Mouse (Mus musculus) heart, embryonic 12.5 days (tissue): ENCODE data around the gene Sppl2c. TPM values are rescaled to one million over a fixed set of nuclear protein-coding genes. Genes with fewer than 3 reads are reported as not detected.

ENCODE experiments used
- ATAC-seq: fragments of 200-750 bp; cut with Nextera tagmentation; 2 replicates; pipeline ENCODE4 v1.8.0; 2017; ENCODE audit warnings: moderate TSS enrichment, moderate library complexity; ENCODE audit not compliant: insufficient number of reproducible peaks, low FRiP score
- H3K27ac ChIP-seq: fragments of 300-500 bp; sonication (generic); 2 replicates; pipeline ENCODE4 v1.5.1; 2016; ENCODE audit warnings: mild to moderate bottlenecking, moderate library complexity; ENCODE audit not compliant: poor library complexity, severe bottlenecking
- H3K27me3 ChIP-seq: fragments of 300-500 bp; sonication (generic); replicated peaks from 2 replicates; pipeline ENCODE4 v1.6.1; 2016; ENCODE audit warnings: mild to moderate bottlenecking, moderate library complexity
- H3K36me3 ChIP-seq: fragments of 300-500 bp; sonication (generic); 2 replicates; pipeline ENCODE4 v1.6.1; 2016; ENCODE audit warnings: mild to moderate bottlenecking, moderate library complexity
- H3K4me1 ChIP-seq: fragments of 300-500 bp; sonication (generic); replicated peaks from 2 replicates; pipeline ENCODE4 v1.6.1; 2016; ENCODE audit warnings: mild to moderate bottlenecking
- H3K4me2 ChIP-seq: fragments of 300-500 bp; sonication (generic); 2 replicates; pipeline ENCODE4 v1.6.1; 2016; ENCODE audit warnings: mild to moderate bottlenecking, moderate library complexity
- H3K4me3 ChIP-seq: fragments of 300-500 bp; sonication (generic); 2 replicates; pipeline ENCODE4 v1.5.1; 2016; ENCODE audit warnings: mild to moderate bottlenecking
- H3K9ac ChIP-seq: fragments of 300-500 bp; sonication (generic); 2 replicates; pipeline ENCODE4 v1.6.1; 2016; ENCODE audit warnings: mild to moderate bottlenecking, moderate library complexity
- H3K9me3 ChIP-seq: fragments of 300-500 bp; sonication (generic); replicated peaks from 2 replicates; pipeline ENCODE4 v1.6.1; 2016; ENCODE audit warnings: mild to moderate bottlenecking, moderate library complexity
- WGBS: fragments of 180-500 bp; shearing (Covaris S2); methylation state at CpG from one replicate; pipeline ENCODE4 v1.1.7; 2016; 5-methylcytosine and 5-hydroxymethylcytosine counted together
- polyA plus RNA-seq: library from polyadenylated mRNA; unstranded; fragments of >200 nt; fragmentation: Nextera tagmentation; extraction: Ambion mirVana; gene quantifications from 2 replicates; pipeline ENCODE4 v1.2.1, GENCODE M21; 2016

Sppl2c gene
- polyA plus RNA-seq = not detected in 2 replicates

DNA sequence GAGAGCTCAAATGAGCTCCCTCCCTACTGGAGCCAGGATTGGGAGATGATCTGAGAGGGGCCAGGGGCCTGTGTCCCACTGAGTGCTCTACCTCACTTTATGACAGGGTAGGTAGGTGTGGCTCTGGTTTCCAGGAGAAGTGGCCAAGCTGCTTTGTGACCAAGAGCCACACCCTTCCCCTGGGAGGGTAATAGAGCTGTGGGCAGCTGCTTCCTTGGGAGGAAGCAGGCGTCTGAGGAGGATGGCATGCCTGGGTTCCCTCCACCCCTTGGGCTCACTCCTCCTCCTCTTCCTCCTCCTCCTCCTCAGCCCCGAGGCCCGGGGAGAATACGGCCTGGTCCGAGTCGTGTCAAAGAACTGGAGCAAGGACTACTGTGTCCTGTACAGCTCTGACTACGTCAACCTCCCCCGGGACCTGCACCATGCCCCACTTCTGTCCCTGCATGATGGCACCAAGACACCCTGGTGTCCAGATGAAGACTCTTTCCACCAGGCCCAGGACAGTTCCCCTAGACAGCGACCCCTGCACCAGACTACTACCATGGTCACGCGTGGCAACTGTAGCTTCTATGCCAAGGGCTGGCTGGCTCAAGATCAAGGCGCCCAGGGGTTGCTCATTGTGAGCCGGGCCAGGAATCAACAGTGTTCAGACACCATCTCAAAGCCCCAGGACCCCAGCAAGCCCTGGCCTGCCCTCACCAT, at the start of gene Sppl2c:
Gene Sppl2c (plus strand): TSS at position 193 of the 702 bp plus-strand sequence.
- H3K9ac ChIP-seq = no peak within 1 kb of the TSS
- 79% methylated on average over 13 of the region's 13 CpGs for WGBS
- no peak within 1 kb of the TSS for H3K27ac ChIP-seq
- H3K4me3 ChIP-seq = no peak within 1 kb of the TSS
- ATAC-seq = no peak
- no peak within 1 kb of the TSS for H3K4me2 ChIP-seq
- no peaks in the 10 kb centered on the region for H3K9me3 ChIP-seq
- H3K36me3 ChIP-seq = no peaks in the 10 kb centered on the region
- no peaks in the 10 kb centered on the region for H3K4me1 ChIP-seq
- H3K27me3 ChIP-seq = peaks cover 23% of the 10 kb centered on the region

DNA sequence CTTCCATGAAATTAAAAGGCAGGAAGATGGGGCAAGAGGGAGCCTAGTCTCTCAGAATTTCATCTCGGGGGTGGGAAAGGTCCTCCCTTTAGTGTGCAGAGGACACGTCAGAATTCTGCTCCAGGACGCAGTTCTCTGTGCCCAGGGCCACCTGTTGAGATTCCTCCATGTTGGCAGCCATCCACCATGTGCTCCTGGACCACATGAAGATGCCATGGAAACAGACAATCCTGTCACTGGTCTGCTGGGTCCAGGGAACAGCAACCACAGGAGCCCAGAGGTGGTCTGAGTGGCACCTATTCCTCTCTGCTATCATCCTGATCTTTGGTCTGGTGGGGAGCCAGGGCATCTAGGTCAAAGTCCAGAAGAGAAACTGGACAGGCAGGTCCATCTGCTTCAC, 47.2 kb upstream of the Sppl2c start:
- no peak overlapping the region for H3K4me2 ChIP-seq
- no peak for ATAC-seq
- no peaks in the 10 kb centered on the region for H3K9me3 ChIP-seq
- no peak overlapping the region for H3K4me3 ChIP-seq
- peaks cover 78% of the 10 kb centered on the region for H3K27me3 ChIP-seq
- no peak overlapping the region for H3K27ac ChIP-seq
- H3K36me3 ChIP-seq = no peaks in the 10 kb centered on the region
- H3K9ac ChIP-seq = no peak overlapping the region
- 70% methylated on average over 3 of the region's 3 CpGs for WGBS
- no peaks in the 10 kb centered on the region for H3K4me1 ChIP-seq

DNA sequence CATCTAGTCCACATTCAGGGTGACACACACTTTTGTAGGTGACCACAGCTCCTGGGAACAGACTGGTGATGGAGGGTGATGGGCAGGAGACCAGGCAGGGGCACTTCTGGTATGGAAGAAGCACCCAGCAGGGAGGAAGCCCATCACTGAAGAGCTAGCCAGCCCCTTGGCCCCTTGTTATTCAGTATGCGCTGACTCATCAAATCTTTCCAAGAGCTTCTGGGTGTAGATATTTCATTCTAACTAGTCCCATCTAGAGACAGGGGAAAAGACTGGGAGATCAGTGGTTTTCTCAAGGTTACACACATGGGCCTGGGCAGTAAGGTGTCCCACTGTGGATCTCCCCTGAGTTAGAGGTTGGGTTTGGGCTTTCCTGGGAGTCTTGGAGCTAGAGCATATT, 41.2 kb upstream of the Sppl2c start:
- Histone ChIP-seq H3K9me3 (no peaks in the 10 kb centered on the region; the same call in 1 of the 2 replicates), H3K9ac (no peak overlapping the region), H3K4me2 (no peak overlapping the region), H3K4me1 (no peaks in the 10 kb centered on the region), H3K27ac (no peak overlapping the region), H3K36me3 (no peaks in the 10 kb centered on the region), H3K27me3 (peaks cover 48% of the 10 kb centered on the region), H3K4me3 (no peak overlapping the region)
- no peak for ATAC-seq
- WGBS = 89% methylated on average over 1 of the region's 1 CpGs

DNA sequence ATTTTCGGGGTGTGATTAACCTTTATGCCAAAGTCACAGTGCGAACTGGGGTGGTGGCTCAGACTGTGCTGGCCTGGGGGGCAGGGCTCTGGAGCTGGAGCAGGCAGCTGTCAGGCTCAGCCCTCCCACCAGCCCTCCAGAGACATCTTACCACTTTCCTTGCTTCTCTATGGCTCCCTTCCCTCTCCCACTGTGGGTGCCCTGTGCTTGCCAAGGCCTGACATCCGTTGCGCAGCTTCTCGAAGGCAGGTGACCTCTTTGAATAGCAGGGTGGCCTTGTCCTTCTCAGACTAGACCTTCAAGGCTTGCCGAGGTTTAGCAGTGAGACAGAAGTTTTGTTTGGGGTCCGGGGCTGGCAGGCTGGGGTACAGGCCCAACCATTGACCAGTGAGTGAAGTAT, 37.3 kb upstream of the Sppl2c start:
- H3K27me3 ChIP-seq = peaks cover 49% of the 10 kb centered on the region
- no peaks in the 10 kb centered on the region for H3K36me3 ChIP-seq
- H3K4me3 ChIP-seq = no peak overlapping the region
- no peak for ATAC-seq
- no peaks in the 10 kb centered on the region; the same call in 1 of the 2 replicates for H3K9me3 ChIP-seq
- WGBS = 70% methylated on average over 7 of the region's 7 CpGs
- no peak overlapping the region for H3K27ac ChIP-seq
- no peaks in the 10 kb centered on the region for H3K4me1 ChIP-seq
- no peak overlapping the region for H3K4me2 ChIP-seq
- no peak overlapping the region for H3K9ac ChIP-seq

DNA sequence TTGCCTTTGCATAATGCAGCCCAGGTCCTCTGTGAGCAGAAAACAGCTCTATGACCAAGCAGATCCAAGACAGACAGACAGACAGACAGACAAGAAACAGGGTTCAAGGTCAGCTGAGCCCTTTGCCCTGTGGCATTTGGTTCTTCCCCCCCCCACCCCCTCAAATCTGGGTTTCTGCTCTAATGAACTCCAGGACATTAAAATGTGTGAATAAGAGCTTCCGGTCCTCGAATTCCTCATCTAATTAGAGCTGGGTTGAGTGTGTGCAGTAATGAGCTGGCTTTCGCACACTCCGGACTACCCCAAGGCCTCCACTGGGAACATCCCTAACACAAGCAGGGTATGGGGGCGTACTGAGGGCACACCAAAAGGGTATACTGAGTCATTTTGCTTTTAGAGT, 35.2 kb upstream of the Sppl2c start:
- Histone ChIP-seq H3K4me2 (no peak overlapping the region), H3K9ac (no peak overlapping the region), H3K27me3 (peaks cover 60% of the 10 kb centered on the region), H3K9me3 (no peaks in the 10 kb centered on the region), H3K4me3 (no peak overlapping the region), H3K27ac (no peak overlapping the region), H3K4me1 (no peaks in the 10 kb centered on the region), H3K36me3 (no peaks in the 10 kb centered on the region)
- WGBS = 74% methylated on average over 5 of the region's 5 CpGs
- no peak for ATAC-seq

DNA sequence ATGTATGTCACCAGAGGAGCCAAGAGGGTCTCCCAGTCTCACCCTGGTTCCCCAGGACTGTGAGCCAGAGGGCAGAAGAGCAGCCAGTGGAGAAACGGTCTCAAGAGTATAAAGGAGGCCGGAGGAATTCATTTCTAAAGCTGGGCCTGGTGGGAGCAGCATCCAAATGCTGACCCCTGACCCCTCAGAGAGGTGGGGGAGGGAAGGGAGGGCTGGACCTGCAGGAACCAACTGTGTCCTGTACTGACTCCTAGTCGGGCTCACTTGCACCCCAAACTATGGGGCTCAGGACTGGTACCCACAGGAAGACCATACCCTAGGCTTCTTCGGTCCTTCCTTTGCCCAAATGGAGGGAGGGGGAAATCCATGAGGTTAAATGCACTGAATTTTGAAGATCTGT, 31.8 kb upstream of the Sppl2c start:
- ATAC-seq = no peak
- peaks cover 68% of the 10 kb centered on the region for H3K27me3 ChIP-seq

DNA sequence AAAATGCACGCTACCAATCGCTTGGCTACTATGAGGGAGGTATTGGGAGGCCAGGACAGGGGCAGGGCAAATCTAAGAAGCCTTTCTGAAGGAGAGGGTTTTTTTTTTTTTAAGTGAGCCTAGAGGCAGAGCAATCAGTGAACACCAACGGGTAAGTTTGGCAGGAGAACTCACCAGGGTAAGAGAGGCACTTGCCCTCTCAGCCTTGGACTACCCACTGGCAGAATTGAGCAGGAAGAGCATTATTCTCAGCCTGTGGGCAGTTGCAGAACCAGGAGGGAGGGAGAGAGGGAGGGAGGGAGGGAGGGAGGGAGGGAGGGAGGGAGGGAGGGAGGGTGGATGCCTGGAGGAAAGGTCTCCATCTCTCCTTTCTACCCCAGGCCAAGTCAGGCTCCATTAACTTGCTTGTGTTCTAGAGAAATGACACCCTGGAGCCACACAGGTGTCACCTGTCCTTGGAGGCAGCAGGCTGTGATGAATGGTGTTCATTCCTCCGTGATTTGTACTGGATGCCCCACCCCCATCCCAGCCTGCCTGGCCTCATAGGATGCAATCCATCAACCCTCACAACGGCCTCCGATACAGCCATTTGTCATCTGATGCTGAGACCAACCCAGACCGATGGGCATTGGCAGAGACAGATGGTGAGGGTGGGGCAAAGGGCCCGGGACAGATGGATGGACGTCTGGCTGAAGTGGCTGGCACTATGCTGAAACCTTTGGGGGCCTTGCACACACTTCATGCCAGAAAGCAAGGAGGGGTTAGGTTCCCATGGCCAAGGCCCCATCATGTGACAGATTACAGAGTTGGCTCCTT, 31.1 kb upstream of the Sppl2c start:
- no peak for ATAC-seq
- Histone ChIP-seq H3K4me2 (no peak overlapping the region), H3K4me3 (no peak overlapping the region), H3K9me3 (no peaks in the 10 kb centered on the region), H3K9ac (no peak overlapping the region), H3K27me3 (peaks cover 75% of the 10 kb centered on the region), H3K36me3 (no peaks in the 10 kb centered on the region), H3K4me1 (peaks cover 8% of the 10 kb centered on the region), H3K27ac (no peak overlapping the region)
- 47% methylated on average over 9 of the region's 9 CpGs for WGBS

More for the DNA sequence above, 31.8 kb upstream of the Sppl2c start:
- Histone ChIP-seq H3K9ac (no peak overlapping the region), H3K4me3 (no peak overlapping the region), H3K36me3 (no peaks in the 10 kb centered on the region), H3K9me3 (no peaks in the 10 kb centered on the region), H3K27ac (no peak overlapping the region), H3K4me1 (peaks cover 8% of the 10 kb centered on the region), H3K4me2 (no peak overlapping the region)
- 66% methylated on average over 4 of the region's 4 CpGs for WGBS

DNA sequence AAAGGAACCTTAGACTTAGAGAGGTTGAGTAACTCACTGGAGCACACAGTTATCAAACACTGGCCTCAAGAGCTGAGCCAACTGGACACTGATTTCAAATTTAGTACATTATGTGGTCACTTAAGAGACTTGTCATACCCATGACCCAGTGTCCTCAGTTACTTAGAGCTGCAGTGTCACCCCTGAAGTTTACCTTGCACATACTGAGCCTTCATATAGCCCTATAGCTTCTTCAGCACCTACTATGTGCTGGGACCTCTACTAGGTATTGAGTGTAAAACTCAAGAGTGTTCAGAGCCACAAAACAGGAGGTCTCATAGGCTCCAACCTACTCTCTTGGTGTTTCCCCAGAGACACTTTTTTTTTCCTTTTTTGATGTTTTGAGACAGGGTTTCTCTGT, 30.2 kb upstream of the Sppl2c start:
- peaks cover 8% of the 10 kb centered on the region for H3K4me1 ChIP-seq
- no peaks in the 10 kb centered on the region for H3K9me3 ChIP-seq
- ATAC-seq = no peak
- no peak overlapping the region for H3K27ac ChIP-seq
- H3K4me2 ChIP-seq = no peak overlapping the region
- H3K9ac ChIP-seq = no peak overlapping the region
- peaks cover 76% of the 10 kb centered on the region for H3K27me3 ChIP-seq
- H3K36me3 ChIP-seq = no peaks in the 10 kb centered on the region
- no peak overlapping the region for H3K4me3 ChIP-seq

DNA sequence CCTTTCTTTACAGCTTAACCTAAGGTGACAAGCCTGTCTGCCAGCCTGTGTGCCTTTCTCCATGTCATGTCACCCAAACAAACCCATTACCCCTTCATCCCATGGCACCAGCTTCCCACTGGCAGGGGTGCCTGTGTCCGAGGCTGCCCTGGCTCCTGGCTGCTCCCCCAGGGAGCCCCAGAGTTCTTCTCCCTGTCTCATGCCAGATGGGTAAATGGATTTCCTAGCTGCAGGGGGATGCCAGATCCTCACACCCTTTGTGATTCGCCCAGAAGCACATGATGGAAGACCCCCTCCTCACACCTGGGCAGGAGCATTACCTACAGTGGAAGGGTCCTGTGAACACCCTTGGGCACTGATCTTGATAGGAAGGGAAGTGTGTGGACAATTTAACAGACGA, 29.7 kb upstream of the Sppl2c start:
- H3K9me3 ChIP-seq = no peaks in the 10 kb centered on the region
- ATAC-seq = no peak
- WGBS = 37% methylated on average over 3 of the region's 3 CpGs
- no peak overlapping the region for H3K27ac ChIP-seq
- H3K4me1 ChIP-seq = peaks cover 8% of the 10 kb centered on the region
- H3K36me3 ChIP-seq = no peaks in the 10 kb centered on the region
- no peak overlapping the region for H3K4me3 ChIP-seq
- H3K9ac ChIP-seq = no peak overlapping the region
- no peak overlapping the region for H3K4me2 ChIP-seq
- peaks cover 72% of the 10 kb centered on the region for H3K27me3 ChIP-seq

DNA sequence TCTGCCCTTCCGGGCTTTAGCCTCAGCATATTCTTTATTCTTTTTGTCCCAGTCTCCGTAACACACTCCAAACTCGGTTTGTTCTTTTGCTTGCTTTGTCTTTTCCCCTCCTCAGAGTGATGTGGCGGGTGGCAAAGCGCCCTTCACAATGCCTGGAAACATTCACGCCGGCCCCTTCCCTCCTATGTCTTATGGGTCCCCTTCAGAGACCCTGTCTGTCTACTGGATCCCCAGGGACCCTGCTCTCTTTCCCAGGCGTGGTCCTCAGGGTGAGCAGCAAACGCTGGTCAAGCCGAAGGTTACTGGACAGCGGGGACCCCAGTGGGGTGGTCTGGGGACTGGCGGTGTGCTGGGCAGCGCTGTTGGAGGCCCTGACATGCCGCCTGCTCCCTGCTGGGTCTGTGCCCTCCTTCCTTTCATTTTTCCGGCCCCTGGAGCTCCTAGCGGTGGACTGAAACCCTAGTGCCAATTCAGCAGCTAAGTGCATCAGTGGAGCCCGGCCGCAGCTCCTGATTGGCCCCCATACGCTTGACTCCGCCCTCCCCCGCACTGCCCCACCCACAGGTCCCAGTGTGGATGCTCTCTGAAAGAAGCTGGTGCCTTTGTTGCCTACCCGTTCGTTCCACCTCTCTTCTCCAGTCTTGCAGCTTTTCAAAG, 28.4 kb upstream of the Sppl2c start:
- H3K9me3 ChIP-seq = no peaks in the 10 kb centered on the region
- H3K27me3 ChIP-seq = peaks cover 59% of the 10 kb centered on the region
- peak; percentile 63; the same call in 1 of the 2 replicates for ATAC-seq
- H3K36me3 ChIP-seq = no peaks in the 10 kb centered on the region
- WGBS = 6% methylated on average over 23 of the region's 23 CpGs
- no peak overlapping the region for H3K9ac ChIP-seq
- H3K4me1 ChIP-seq = peaks cover 8% of the 10 kb centered on the region
- H3K4me3 ChIP-seq = peak overlapping the region; percentile 39
- H3K27ac ChIP-seq = no peak overlapping the region
- peak overlapping the region; percentile 69 for H3K4me2 ChIP-seq

DNA sequence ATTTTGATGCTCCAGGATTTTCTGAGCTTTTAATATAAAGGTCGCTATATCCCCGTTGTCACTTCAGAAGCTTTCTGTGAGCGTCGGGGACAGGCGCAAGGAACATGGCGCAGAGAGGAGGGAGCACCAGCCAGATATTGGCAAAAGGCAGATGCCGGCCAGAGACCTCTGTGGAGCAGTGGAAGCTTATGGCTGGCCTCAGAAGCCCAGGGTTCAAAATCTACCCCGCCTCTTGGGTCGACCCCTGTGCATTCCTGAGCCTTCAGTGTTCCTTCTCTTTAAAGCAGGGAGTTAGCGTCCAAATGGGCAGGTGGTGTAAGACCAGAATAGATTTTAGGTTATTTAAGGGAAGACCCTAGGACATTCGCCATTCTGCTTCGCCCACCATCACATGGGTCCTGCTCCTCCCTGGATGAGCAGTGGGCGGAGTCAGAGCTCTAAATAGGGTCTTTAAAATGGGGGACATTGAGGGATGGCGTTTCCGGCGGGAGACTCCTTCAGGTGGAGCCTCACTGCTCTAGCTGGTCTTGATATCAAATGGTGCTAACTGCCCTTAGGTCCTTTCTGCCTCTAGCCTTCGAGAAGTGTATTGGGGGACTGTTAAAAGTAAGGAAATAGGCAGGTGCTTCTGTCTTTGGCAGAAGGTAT, 27.7 kb upstream of the Sppl2c start:
- H3K4me3 ChIP-seq = peak overlapping the region; percentile 39
- peak overlapping the region; percentile 69 for H3K4me2 ChIP-seq
- peaks cover 8% of the 10 kb centered on the region for H3K4me1 ChIP-seq
- H3K27me3 ChIP-seq = peaks cover 59% of the 10 kb centered on the region
- H3K9me3 ChIP-seq = no peaks in the 10 kb centered on the region
- 12% methylated on average over 17 of the region's 17 CpGs for WGBS
- ATAC-seq = no peak
- H3K36me3 ChIP-seq = no peaks in the 10 kb centered on the region
- no peak overlapping the region for H3K27ac ChIP-seq
- H3K9ac ChIP-seq = no peak overlapping the region
